Mouse (Mus musculus): Measurements from ENCODE around the gene E030018B13Rik.

DNA sequence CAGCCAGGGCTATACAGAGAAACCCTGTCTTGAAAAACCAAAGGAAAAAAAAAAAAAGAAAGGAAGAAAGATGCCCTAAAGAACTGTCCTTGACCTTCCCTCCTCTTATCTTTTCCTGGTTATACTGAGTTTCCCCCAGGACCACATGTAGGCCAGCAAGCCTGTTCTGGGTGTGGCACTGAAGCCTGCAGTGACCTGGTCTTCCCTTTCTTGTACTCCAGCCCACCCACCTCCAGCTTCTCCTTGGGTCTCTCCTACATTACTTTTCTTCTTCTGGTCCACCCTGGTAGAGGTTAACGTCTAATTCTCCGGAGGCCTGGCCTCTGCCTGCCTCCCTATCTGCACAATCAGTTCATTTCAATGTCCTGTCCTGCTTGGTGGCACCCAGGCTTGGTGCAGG is 38.8 kb downstream of the E030018B13Rik start:
- TF ChIP-seq POLR2A (IDR thresholded peaks at IDR 0.05; ENCODE audit: low read depth, low read length): no peak
- TF ChIP-seq CTCF (conservative IDR thresholded peaks at IDR 0.05; ENCODE audit: insufficient read depth, insufficient read length, low read depth, low read length): no peak
